In the genomic region with DNA sequence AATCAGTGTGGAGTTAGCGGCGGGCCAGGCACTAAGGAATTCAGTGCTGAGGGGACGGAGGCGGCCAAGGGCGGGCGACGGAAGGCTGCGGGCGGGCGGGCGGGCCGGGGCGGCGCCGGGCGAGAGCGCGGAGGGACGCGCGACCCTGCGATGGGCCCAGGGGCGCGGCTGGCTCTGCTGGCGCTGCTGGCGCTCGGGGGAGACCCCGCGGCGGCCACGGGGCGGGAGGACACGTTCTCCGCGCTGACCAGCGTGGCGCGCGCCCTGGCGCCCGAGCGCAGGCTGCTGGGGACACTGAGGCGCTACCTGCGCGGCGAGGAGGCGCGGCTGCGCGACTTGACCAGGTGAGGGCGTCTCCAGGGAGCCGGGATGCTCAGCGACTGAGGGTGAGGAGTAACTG, we compare ENCODE assay signal across 10 mouse cellular contexts. TPM values are rescaled to one million over a fixed set of nuclear protein-coding genes. Genes with fewer than 3 reads are reported as not detected.
DNase-seq lines count a peak whose midpoint lies in the region; ATAC-seq lines count a peak whose summit lies in the region.
"Had no signal": no experiment of that assay in that cellular context is flagged by ENCODE, and none has a peak within 500 bp of the region (broad histone marks: within the 10 kb centered on the region; RNA-seq: fewer than 3 reads in every experiment).

A gene (plus strand): TSS at position 138 of the 400 bp plus-strand sequence.

- peak within 1 kb of the TSS; percentile 43 for H3K4me3 ChIP-seq in erythroblast, embryonic 14.5 days (replicated peaks)
- peak within 1 kb of the TSS; percentile 54 for H3K4me3 ChIP-seq in embryonic facial prominence, embryonic 11.5 days (ENCODE audit: low read depth, low read length)
- H3K4me3 ChIP-seq in intestine, embryonic 14.5 days (ENCODE audit: low read depth, low read length): peak within 1 kb of the TSS; percentile 50

- peaks cover 2% of the 10 kb centered on the region for H3K9me3 ChIP-seq in erythroblast, embryonic 14.5 days (ENCODE audit: control insufficient read depth, low read length)
- no peaks in the 10 kb centered on the region for H3K9me3 ChIP-seq in embryonic facial prominence, embryonic 11.5 days (replicated peaks; ENCODE audit: control insufficient read depth, low read length)
- H3K9me3 ChIP-seq in intestine, embryonic 14.5 days (ENCODE audit: control insufficient read depth, low read length): no peaks in the 10 kb centered on the region

- H3K27me3 ChIP-seq in erythroblast, embryonic 14.5 days (ENCODE audit: control insufficient read depth): peaks cover 90% of the 10 kb centered on the region
- H3K27me3 ChIP-seq in embryonic facial prominence, embryonic 11.5 days (ENCODE audit: control insufficient read depth, insufficient read depth, low read length): peaks cover 3% of the 10 kb centered on the region; the same call in 1 of the 2 replicates
- H3K27me3 ChIP-seq in intestine, embryonic 14.5 days (replicated peaks; ENCODE audit: control insufficient read depth, insufficient read depth, low read length): peaks cover 5% of the 10 kb centered on the region; the same call in 1 of the 2 replicates

- 0 out of 2 replicates have a peak, but pooled peaks cover 2% of the 10 kb centered on the region for H3K4me1 ChIP-seq in erythroblast, embryonic 14.5 days (ENCODE audit: control insufficient read depth)
- peaks cover 2% of the 10 kb centered on the region; the same call in 1 of the 2 replicates for H3K4me1 ChIP-seq in embryonic facial prominence, embryonic 11.5 days (ENCODE audit: control insufficient read depth, insufficient read depth, low read length)
- H3K4me1 ChIP-seq in intestine, embryonic 14.5 days (replicated peaks; ENCODE audit: control insufficient read depth, insufficient read depth, low read length): peaks cover 30% of the 10 kb centered on the region

- no peaks in the 10 kb centered on the region for H3K36me3 ChIP-seq in erythroblast, embryonic 14.5 days (ENCODE audit: control insufficient read depth)
- no peaks in the 10 kb centered on the region for H3K36me3 ChIP-seq in embryonic facial prominence, embryonic 11.5 days (replicated peaks; ENCODE audit: control insufficient read depth, insufficient read depth, low read depth, low read length)
- no peaks in the 10 kb centered on the region for H3K36me3 ChIP-seq in intestine, embryonic 14.5 days (ENCODE audit: control insufficient read depth, insufficient read depth, low read length)
- H3K36me3 ChIP-seq: G1E had no signal

- H3K4me2 ChIP-seq in embryonic facial prominence, embryonic 11.5 days (ENCODE audit: low read depth, low read length): peak within 1 kb of the TSS; percentile 95
- H3K4me2 ChIP-seq in intestine, embryonic 14.5 days (ENCODE audit: low read length): peak within 1 kb of the TSS; percentile 84

- peak; percentile 64 for DNase-seq in 3134 (ENCODE audit: extremely low read depth, insufficient read length, low spot score)
- peak; percentile 50 for DNase-seq in embryonic facial prominence, embryonic 11.5 days (ENCODE audit: low spot score)
- DNase-seq in intestine, embryonic 14.5 days (ENCODE audit: low spot score): no peak
- DNase-seq in mesoderm, embryonic 11.5 days (ENCODE audit: low read depth, low spot score): peak; percentile 32
- peak; percentile 8 for DNase-seq in thymus, postnatal 25 days
- no peak for DNase-seq in layer of hippocampus, adult 11-12 months (ENCODE audit: low spot score)

- WGBS in embryonic facial prominence, embryonic 11.5 days: 0% methylated on average over 49 of the region's 53 CpGs
- under 1% methylated on average over 44 of the region's 53 CpGs for WGBS in intestine, embryonic 14.5 days

- peak within 1 kb of the TSS; percentile 72 for H3K9ac ChIP-seq in embryonic facial prominence, embryonic 11.5 days (replicated peaks; ENCODE audit: low read length)
- H3K9ac ChIP-seq in intestine, embryonic 14.5 days (ENCODE audit: low read length): peak within 1 kb of the TSS; percentile 58

- no peak within 1 kb of the TSS for H3K27ac ChIP-seq in embryonic facial prominence, embryonic 11.5 days (replicated peaks; ENCODE audit: low read depth, low read length)
- no peak within 1 kb of the TSS for H3K27ac ChIP-seq in intestine, embryonic 14.5 days (ENCODE audit: low read depth)

- no peak for ATAC-seq in erythroblast, adult 5-6 weeks (replicated peaks; ENCODE audit: low FRiP score, poor library complexity, severe bottlenecking)
- ATAC-seq in embryonic facial prominence, embryonic 11.5 days (replicated peaks; ENCODE audit: insufficient number of reproducible peaks, low FRiP score, low TSS enrichment, low read depth): no peak
- ATAC-seq in intestine, embryonic 14.5 days (replicated peaks; ENCODE audit: low FRiP score, low TSS enrichment, low read depth): peak; percentile 66

RNA-seq across cellular contexts. Expression of the gene that starts here (rescaled TPM):
- 0.02 TPM in 1 of 2 replicates, not detected in the other for polyA plus RNA-seq in erythroblast, embryonic 14.5 days (2012)
- total RNA-seq in erythroblast, adult 5-6 weeks (2015; ENCODE audit: low replicate concordance): not detected in 2 replicates
- total RNA-seq in erythroblast, adult 5-6 weeks (2017; ENCODE audit: low replicate concordance): not detected in 2 replicates
- 10.2 and 11.4 TPM in 2 replicates for polyA plus RNA-seq in embryonic facial prominence, embryonic 11.5 days (2014; fragmentation: Nextera tagmentation; extraction: Ambion mirVana)
- polyA plus RNA-seq in intestine, embryonic 14.5 days (2014; fragmentation: Nextera tagmentation; extraction: Ambion mirVana): 4.4 and 5.8 TPM in 2 replicates
- total RNA-seq: liver, adult 2 months had no signal
- polyA plus RNA-seq: G1E had no signal

Comparison
In these comparisons a context has a peak if more than half of its experiments do, and no peak if none do; other contexts are left out.
1. DNase-seq: peak in 3134 (single experiment), embryonic facial prominence, embryonic 11.5 days (single experiment), mesoderm, embryonic 11.5 days (single experiment) and thymus, postnatal 25 days (single experiment); none in intestine, embryonic 14.5 days (single experiment) and layer of hippocampus, adult 11-12 months (single experiment).
2. Peak in every context shown above with its lines, with median percentiles within 50 percentile points of each other: H3K4me3 ChIP-seq.